Mouse (Mus musculus): ENCODE results near the gene Flad1. TPM values are rescaled to one million over a fixed set of nuclear protein-coding genes. Genes with fewer than 3 reads are reported as not detected.

The Flad1 gene
- polyA plus RNA-seq, 1 experiment from 2014 or later, result 36.3 TPM

DNA sequence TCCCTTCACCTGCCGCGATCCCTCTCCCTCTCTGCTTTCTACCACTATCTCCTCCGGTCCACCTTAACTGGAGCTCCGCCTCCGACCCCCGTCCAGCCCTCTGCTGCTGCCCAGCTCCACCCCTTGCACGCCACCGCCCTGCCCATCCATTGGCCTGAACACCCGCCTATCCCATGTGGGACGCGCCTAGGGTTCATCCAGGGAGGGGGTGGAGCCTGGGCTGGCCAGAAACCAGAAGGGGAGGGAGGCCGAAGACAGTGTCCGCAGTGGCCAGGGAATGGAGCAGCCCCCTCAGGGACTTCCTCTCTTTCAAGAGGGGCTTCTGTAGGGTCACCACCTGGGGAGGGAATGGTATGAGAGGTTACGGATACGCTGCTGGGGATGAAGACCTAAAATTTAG, 18.1 kb downstream of the Flad1 start:
- peak; percentile 94 for ATAC-seq

DNA sequence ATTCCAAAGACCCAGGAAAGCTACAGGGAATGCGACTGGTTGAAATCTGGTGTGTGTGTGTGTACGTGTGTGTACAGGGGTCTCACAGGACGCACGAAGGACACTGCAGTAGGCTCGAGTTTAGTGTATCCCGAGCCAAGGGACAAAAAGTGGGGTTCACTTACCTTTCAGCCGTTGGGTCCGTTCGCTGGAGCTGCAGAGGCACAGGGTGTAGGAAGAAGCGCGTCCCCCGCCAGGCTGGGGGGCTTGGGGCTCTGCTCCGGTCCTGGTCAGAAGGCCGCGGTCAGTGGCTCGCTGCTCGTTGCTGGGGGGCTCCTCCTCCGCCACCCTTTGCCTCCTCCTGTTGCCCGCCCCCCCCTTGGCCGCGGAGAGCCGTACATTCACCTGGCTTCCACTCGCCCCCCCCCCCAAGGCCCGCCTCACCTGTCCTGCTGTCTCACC, 18.8 kb downstream of the Flad1 start:
- Histone ChIP-seq H3K9ac (peak overlapping the region; percentile 66), H3K36me3 (ENCODE audit: poor library complexity, severe bottlenecking) (no peaks in the 10 kb centered on the region), H3K27me3 (peaks cover 27% of the 10 kb centered on the region), H3K9me3 (replicated peaks) (no peaks in the 10 kb centered on the region), H3K27ac (no peak overlapping the region), H3K4me3 (peak overlapping the region; percentile 48), H3K4me2 (peak overlapping the region; percentile 96), H3K4me1 (peaks cover 70% of the 10 kb centered on the region)
- no peak for ATAC-seq
- WGBS, result under 1% methylated on average over 16 of the region's 24 CpGs

More for the DNA sequence above, 18.1 kb downstream of the Flad1 start:
- Histone ChIP-seq H3K4me3 (peak overlapping the region; percentile 48), H3K9ac (peak overlapping the region; percentile 63), H3K27ac (peak overlapping the region; percentile 60), H3K9me3 (replicated peaks) (no peaks in the 10 kb centered on the region), H3K4me1 (peaks cover 66% of the 10 kb centered on the region), H3K36me3 (ENCODE audit: poor library complexity, severe bottlenecking) (no peaks in the 10 kb centered on the region), H3K4me2 (peak overlapping the region; percentile 96), H3K27me3 (peaks cover 27% of the 10 kb centered on the region)
- 1% methylated on average over 15 of the region's 15 CpGs for WGBS

DNA sequence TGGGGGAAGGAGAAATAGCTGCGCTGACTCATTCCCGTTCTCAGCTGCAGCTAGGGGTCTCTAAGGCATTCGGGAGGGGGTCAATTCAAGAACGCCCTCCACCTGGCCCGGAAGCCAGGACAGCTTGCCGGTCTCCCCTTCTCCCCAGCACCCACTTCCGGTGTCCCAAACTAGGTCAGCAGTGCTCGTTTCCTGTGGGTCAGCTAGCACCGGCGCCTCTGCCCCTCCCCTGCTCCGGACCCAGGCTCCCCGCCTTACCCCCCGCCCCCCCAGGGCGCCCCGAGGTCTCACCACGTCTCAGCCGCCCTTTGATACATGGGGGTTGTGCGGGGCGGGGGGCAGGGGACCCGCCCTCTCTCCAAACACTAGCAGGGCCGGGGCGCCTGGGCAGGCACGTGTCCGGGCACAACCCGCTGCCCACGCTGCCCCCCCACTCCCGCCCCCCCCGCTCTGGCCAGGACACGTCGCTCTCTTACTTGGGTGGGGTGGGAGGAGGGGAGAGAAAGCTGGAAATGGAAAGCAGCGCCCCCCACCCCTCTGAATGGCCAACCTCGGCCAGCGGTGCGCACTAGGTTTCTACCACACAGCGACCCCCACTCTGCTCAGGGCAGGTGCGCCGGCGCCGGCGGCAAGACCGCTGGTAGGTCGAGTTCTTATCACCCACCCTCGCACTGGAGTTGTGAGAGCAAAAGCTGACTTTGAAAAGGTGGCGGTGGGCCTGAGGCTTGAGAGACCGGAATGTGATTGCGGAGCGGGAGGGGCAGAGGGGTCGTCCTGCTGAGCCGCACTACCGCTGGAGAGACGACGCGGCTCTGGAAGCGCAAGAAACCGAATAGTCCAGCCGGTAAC, 19.8 kb downstream of the Flad1 start:
- H3K4me2 ChIP-seq, result peak overlapping the region; percentile 96
- peaks cover 71% of the 10 kb centered on the region for H3K4me1 ChIP-seq
- H3K27ac ChIP-seq, result no peak overlapping the region
- under 1% methylated on average over 47 of the region's 56 CpGs for WGBS
- H3K4me3 ChIP-seq, result peak overlapping the region; percentile 48
- H3K27me3 ChIP-seq, result peaks cover 27% of the 10 kb centered on the region
- H3K36me3 ChIP-seq (ENCODE audit: poor library complexity, severe bottlenecking), result no peaks in the 10 kb centered on the region
- H3K9me3 ChIP-seq (replicated peaks), result no peaks in the 10 kb centered on the region
- no peak for ATAC-seq
- peak overlapping the region; percentile 66 for H3K9ac ChIP-seq

DNA sequence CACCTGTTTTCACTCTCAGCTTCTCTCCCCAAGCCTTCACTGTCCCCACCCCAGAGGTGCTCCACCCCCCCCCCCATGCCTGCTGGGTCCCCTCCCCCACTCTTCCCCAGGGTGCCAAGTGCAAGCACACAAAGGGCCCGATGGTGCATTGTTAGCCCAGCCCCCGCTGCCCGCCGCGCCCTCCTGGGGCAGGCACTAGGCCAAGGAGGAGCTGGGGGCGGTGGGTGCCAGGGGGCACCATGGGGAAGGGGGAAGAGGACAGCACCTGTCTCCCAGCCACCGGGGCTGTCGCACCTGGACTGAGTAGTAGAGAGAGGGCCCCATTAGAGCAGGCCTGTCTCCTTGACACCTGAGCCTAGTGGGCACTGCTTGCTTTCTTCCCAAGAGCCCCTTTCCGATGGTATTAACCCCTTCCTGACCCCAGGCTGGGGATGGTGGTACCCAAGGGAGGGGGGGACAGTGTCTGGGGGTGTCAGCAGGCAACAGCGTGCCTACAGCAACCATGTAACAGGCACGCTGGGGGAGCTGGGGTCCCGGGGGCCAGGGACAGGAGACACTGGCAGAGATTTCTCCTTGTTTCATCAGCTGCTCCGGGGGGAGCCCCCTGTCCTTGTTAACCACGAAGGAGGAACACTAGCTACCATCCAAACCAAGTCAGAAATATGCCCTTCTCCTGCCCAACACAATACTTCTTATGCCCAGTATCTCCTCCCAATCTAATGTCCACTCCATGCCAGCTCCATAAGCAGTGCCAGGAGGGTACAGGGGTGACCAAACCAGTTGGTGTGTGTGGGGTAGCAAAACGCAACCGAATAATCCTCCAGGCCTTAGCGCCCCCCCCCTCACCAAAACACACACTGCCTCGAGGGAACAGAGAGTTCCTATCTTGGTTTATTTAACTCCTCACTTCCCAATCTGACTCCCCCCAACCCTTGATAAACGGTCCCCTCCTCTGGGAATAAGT, 20.7 kb downstream of the Flad1 start:
- H3K4me3 ChIP-seq, result peak overlapping the region; percentile 48
- H3K36me3 ChIP-seq (ENCODE audit: poor library complexity, severe bottlenecking), result no peaks in the 10 kb centered on the region
- peaks cover 63% of the 10 kb centered on the region for H3K4me1 ChIP-seq
- WGBS, result 9% methylated on average over 19 of the region's 19 CpGs
- H3K4me2 ChIP-seq, result peak overlapping the region; percentile 96
- no peak for ATAC-seq
- no peaks in the 10 kb centered on the region for H3K9me3 ChIP-seq (replicated peaks)
- no peak overlapping the region for H3K27ac ChIP-seq
- H3K27me3 ChIP-seq, result peaks cover 24% of the 10 kb centered on the region
- peak overlapping the region; percentile 66 for H3K9ac ChIP-seq

DNA sequence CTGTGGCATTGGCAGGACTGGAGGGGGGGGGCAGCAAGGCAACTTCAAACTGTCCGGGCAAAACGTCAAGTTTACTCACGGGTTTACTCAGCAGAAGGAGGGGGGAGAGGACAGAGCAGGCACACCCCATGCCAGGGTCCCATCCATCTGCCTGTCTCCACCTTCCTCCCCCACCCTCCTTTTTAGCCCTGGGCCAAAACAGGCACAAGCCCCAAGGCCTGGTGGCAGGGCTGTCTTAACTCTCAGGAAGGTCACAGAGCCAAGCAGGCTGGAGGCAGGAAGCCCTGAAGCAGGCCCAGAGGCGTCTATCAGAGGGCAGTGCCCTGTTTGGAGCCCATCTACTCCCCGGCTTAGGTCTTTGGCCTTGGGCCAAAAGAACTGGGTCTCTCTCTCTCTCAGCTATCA, 21.6 kb downstream of the Flad1 start:
- H3K4me1 ChIP-seq, result peaks cover 54% of the 10 kb centered on the region
- H3K27me3 ChIP-seq, result peaks cover 21% of the 10 kb centered on the region

DNA sequence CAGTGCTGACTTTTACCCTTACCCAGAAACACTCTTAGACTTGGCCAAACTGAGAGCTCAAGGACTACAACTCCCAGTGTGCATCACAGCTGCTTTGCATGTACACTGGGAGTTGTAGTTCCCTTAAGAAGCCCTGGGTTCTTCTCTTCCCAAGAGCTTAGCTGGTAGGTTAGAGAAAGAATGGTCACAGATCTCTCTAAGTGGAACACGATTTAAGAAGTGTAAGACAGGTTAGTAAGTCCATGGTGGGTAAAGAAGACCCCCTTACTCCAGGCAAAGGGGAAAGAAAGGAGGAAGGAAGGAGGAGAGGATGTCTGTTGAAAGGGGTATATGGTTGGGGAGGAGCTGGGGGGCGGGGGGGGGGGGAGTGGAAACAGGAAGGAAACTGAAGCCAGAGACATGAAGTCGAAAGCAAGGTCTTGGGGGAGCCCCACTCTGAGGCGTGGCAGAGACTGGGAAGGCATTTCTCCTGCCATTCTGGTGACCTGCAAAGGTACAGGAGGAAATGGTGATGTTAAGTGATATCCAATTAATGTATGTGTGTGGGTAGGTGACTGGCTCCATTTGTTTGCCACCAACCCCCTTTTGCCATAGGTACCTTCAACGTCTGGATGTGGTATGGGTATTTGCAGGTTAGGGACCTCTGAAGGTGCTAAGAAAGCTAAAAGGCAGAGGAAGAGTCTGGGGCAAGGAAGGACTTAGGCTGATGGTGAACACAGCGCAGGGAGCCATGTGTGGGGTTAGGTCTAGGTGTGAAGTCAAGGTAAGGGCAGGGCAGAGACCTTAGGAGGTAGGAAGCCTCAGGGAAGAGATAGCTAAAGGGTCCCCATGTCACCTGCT, 22.5 kb downstream of the Flad1 start:
- peaks cover 49% of the 10 kb centered on the region for H3K4me1 ChIP-seq
- H3K4me3 ChIP-seq, result no peak overlapping the region
- peak; percentile 7; the same call in 1 of the 2 replicates for ATAC-seq
- peaks cover 18% of the 10 kb centered on the region for H3K27me3 ChIP-seq
- 71% methylated on average over 6 of the region's 6 CpGs for WGBS
- H3K36me3 ChIP-seq (ENCODE audit: poor library complexity, severe bottlenecking), result no peaks in the 10 kb centered on the region
- no peak overlapping the region for H3K9ac ChIP-seq
- no peak overlapping the region for H3K4me2 ChIP-seq
- no peak overlapping the region for H3K27ac ChIP-seq
- H3K9me3 ChIP-seq (replicated peaks), result no peaks in the 10 kb centered on the region

More for the DNA sequence above, 21.6 kb downstream of the Flad1 start:
- no peak for ATAC-seq
- H3K36me3 ChIP-seq (ENCODE audit: poor library complexity, severe bottlenecking), result no peaks in the 10 kb centered on the region
- H3K9me3 ChIP-seq (replicated peaks), result no peaks in the 10 kb centered on the region
- H3K4me3 ChIP-seq, result no peak overlapping the region
- 48% methylated on average over 5 of the region's 5 CpGs for WGBS
- no peak overlapping the region for H3K4me2 ChIP-seq
- no peak overlapping the region for H3K9ac ChIP-seq
- H3K27ac ChIP-seq, result no peak overlapping the region

DNA sequence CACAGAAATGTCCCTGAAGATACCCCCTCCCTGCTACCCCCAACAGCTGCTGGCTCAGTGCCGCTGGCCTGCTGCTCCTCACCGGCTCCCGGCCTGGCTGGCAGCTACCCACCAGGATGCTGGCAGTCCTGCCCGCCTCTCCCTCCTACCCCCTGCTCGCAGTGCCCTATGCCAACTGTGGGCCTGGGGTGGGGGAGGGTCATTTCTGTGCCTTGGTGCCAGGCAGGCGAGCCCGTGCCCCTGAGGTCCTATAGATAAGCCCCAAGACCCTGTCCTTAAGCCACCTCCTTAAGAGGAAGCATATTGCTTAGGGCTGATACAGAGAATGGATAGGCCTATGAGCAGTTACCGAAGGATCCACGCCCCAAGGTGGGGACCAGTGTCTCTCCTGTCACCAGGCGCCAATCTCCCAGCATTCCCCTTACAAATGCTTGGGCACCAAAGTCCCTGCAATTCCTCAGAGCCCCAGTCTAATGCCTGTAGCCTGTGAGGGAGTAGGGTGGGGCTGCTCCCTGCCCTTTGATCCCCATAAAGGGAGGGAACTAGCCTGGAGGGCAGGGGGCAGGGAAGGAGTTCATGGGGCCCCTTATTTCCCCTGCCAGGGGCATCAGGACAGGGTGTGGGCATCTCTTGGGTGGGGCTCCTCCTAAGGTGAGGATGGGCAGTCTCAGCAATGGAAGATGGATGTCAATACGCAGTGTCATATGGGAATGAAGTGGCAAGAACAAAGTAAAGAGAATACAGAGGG, 23.4 kb downstream of the Flad1 start:
- H3K4me2 ChIP-seq, result no peak overlapping the region
- H3K4me1 ChIP-seq, result peaks cover 44% of the 10 kb centered on the region
- no peaks in the 10 kb centered on the region for H3K9me3 ChIP-seq (replicated peaks)
- H3K4me3 ChIP-seq, result no peak overlapping the region
- H3K27ac ChIP-seq, result no peak overlapping the region
- H3K9ac ChIP-seq, result no peak overlapping the region
- WGBS, result 78% methylated on average over 11 of the region's 11 CpGs
- H3K27me3 ChIP-seq, result peaks cover 18% of the 10 kb centered on the region
- peak; percentile 12; the same call in 1 of the 2 replicates for ATAC-seq
- no peaks in the 10 kb centered on the region for H3K36me3 ChIP-seq (ENCODE audit: poor library complexity, severe bottlenecking)

DNA sequence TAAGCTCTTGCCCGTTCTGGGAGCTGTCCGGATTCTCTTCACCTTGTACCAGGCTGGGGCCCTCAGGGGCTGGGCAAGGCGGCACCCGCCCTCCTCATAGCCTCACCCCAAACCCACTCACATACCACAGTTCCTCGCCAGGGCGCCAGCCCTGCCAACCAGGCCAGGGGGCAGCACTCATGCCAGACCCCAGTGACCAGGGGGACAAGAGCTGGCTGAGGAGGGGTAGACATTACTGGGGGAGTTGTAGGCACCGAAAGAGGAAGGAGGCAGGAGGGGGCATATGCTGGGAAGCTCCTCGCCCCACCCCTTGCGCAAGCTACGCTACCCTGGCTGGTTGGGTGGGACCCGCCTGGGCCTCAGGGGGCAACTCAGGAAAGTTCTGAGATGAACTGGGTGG, 24.0 kb downstream of the Flad1 start:
- WGBS, result 72% methylated on average over 11 of the region's 11 CpGs
- Histone ChIP-seq H3K4me3 (no peak overlapping the region), H3K27ac (no peak overlapping the region), H3K4me1 (peaks cover 39% of the 10 kb centered on the region), H3K27me3 (peaks cover 13% of the 10 kb centered on the region), H3K36me3 (ENCODE audit: poor library complexity, severe bottlenecking) (no peaks in the 10 kb centered on the region), H3K9ac (no peak overlapping the region), H3K9me3 (replicated peaks) (no peaks in the 10 kb centered on the region), H3K4me2 (no peak overlapping the region)
- ATAC-seq, result no peak

DNA sequence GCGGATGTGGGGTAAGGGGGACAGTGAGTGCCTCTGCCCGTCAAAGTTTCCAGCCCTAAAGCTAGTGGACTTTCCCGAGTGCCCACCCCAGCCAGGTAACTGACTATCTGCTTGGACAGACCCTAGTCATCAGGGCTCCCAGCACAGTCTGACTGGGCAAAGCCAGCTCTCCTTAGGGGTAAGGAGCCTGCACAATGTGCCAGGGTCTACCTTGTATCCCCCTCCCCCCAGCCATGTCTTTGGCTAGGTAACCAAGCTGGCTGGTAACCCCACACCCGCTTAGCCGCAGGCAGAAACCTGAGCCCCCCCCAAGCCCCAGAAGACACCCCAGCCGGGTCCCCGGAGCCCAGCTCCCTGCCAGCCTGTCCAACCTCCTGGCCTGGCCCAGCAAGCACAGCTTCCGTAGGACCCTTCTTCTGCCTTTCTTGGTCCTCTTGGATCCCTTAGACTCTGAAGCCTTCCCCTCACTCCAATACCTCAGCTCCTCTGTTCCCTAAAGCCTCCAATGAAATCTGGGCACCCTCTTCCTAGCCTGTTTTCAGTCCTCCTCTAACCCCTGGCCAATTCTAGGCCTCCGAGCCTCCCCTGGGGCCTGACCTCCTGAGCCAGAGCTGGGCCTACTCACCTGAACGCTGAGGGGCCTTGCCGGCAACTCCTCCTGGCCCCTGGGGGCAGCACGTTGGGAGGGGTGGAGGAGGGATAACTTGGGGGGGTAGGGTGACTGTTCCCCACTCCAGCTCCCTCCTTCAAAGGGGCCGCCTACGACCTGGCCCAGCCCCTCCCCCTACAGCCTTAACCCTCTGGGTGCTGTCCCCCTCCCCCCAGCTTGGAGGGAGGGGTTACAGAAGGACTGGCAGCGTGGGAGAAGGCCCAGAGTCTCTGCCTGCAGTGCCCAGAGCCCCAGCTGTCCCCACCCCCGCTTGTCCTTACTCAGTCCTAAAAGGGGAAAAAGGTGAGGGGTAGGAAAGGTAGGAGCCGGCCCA, 24.9 kb downstream of the Flad1 start:
- H3K9me3 ChIP-seq (replicated peaks), result no peaks in the 10 kb centered on the region
- H3K4me3 ChIP-seq, result no peak overlapping the region
- WGBS, result 56% methylated on average over 17 of the region's 17 CpGs
- H3K4me2 ChIP-seq, result no peak overlapping the region
- peaks cover 30% of the 10 kb centered on the region for H3K4me1 ChIP-seq
- H3K27ac ChIP-seq, result no peak overlapping the region
- peaks cover 4% of the 10 kb centered on the region for H3K27me3 ChIP-seq
- no peaks in the 10 kb centered on the region for H3K36me3 ChIP-seq (ENCODE audit: poor library complexity, severe bottlenecking)
- ATAC-seq, result no peak
- no peak overlapping the region for H3K9ac ChIP-seq

DNA sequence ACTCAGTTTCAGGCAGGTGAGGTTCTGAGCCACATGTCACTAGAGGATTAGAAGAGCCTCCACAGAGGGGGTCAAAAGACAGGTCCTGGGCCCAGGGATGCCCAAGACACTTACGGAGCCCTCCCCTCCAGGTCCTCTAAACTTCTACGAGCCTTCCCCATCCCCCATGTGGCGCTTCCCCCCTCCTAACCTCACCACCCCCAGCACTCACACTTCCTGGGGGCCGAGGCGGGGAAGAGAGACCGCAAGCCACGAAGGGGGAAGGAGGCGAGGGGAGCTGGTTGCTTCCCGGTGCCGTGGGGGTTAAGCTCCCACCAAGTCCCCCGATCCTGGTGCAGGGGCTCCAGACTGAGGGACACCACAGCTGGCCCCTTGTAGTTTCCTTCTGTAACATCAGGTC, 26.2 kb downstream of the Flad1 start:
- 35% methylated on average over 11 of the region's 11 CpGs for WGBS
- ATAC-seq, result no peak

More for the DNA sequence above, 26.2 kb downstream of the Flad1 start:
- Histone ChIP-seq H3K9ac (no peak overlapping the region), H3K27ac (no peak overlapping the region), H3K9me3 (replicated peaks) (no peaks in the 10 kb centered on the region), H3K4me3 (no peak overlapping the region), H3K4me2 (no peak overlapping the region), H3K27me3 (0 out of 2 replicates have a peak, but pooled peaks cover 4% of the 10 kb centered on the region), H3K36me3 (ENCODE audit: poor library complexity, severe bottlenecking) (no peaks in the 10 kb centered on the region), H3K4me1 (peaks cover 17% of the 10 kb centered on the region)

All from forebrain, embryonic 13.5 days (tissue).